Mouse (Mus musculus) layer of hippocampus, adult 11-12 months (tissue): ENCODE data around the gene Slc25a14.

ENCODE experiments used
- DNase-seq: peaks from one replicate; pipeline ENCODE4 v3.0.0; 2022; ENCODE audit warnings: low spot score

Gene Slc25a14

GRCm38 (mm10) chrX:48623379-48624053, at the start of gene Slc25a14:
TSS of gene Slc25a14 (plus strand) at chrX:48623413.
- DNase-seq, result peak; percentile 79

GRCm38 (mm10) chrX:48583332-48583731, 39.9 kb upstream of the Slc25a14 start:
- no peak for DNase-seq

- DNase-seq, result no peak
Observed at GRCm38 (mm10) chrX:48593721-48594098, 29.5 kb upstream of the Slc25a14 start.

GRCm38 (mm10) chrX:48594099-48594760, 29.0 kb upstream of the Slc25a14 start, which contains the start of gene Zfp280c:
TSS of gene Zfp280c (minus strand) at chrX:48594504.
- peak; percentile 75 for DNase-seq

GRCm38 (mm10) chrX:48596053-48596452, 27.2 kb upstream of the Slc25a14 start:
- DNase-seq, result no peak

- no peak for DNase-seq
Observed at GRCm38 (mm10) chrX:48596906-48597305, 26.3 kb upstream of the Slc25a14 start.

GRCm38 (mm10) chrX:48604872-48605271, 18.3 kb upstream of the Slc25a14 start:
- DNase-seq, result no peak

GRCm38 (mm10) chrX:48623049-48623378, 199 bp upstream of the Slc25a14 start:
- DNase-seq, result no peak

- no peak for DNase-seq
Observed at GRCm38 (mm10) chrX:48624054-48624420, 824 bp downstream of the Slc25a14 start.

- DNase-seq, result no peak
Observed at GRCm38 (mm10) chrX:48637032-48637431, 13.8 kb downstream of the Slc25a14 start.

- DNase-seq, result peak; percentile 35
Observed at GRCm38 (mm10) chrX:48644122-48644521, 20.9 kb downstream of the Slc25a14 start.

GRCm38 (mm10) chrX:48666807-48667206, 43.6 kb downstream of the Slc25a14 start:
- no peak for DNase-seq

- no peak for DNase-seq
Observed at GRCm38 (mm10) chrX:48669588-48669987, 46.4 kb downstream of the Slc25a14 start.

- DNase-seq, result no peak
Observed at GRCm38 (mm10) chrX:48671714-48672113, 48.5 kb downstream of the Slc25a14 start.

- no peak for DNase-seq
Observed at GRCm38 (mm10) chrX:48674171-48674570, 51.0 kb downstream of the Slc25a14 start, which contains the start of gene Gpr119. TSS of gene Gpr119 (minus strand) at chrX:48674478.

- DNase-seq, result peak; percentile 41
Observed at GRCm38 (mm10) chrX:48683451-48683850, 60.2 kb downstream of the Slc25a14 start.

- DNase-seq, result no peak
Observed at GRCm38 (mm10) chrX:48683857-48684256, 60.6 kb downstream of the Slc25a14 start.

GRCm38 (mm10) chrX:48694460-48694859, 71.2 kb downstream of the Slc25a14 start:
- DNase-seq, result no peak

GRCm38 (mm10) chrX:48694864-48695371, 71.7 kb downstream of the Slc25a14 start, which contains the start of gene Rbmx2:
TSS of gene Rbmx2 (plus strand) at chrX:48695004.
- peak; percentile 93 for DNase-seq

GRCm38 (mm10) chrX:48709701-48710100, 86.5 kb downstream of the Slc25a14 start:
- DNase-seq, result no peak
